Mouse (Mus musculus) embryonic facial prominence, embryonic 11.5 days (tissue): Measurements from ENCODE around the gene Bnipl. TPM values are rescaled to one million over a fixed set of nuclear protein-coding genes. Genes with fewer than 3 reads are reported as not detected.

Experiments used
- ATAC-seq: fragments of 200-750 bp; cut with Nextera tagmentation; replicated peaks from 2 replicates; pipeline ENCODE4 v1.8.0; 2017; ENCODE audit warnings: low read depth; ENCODE audit not compliant: insufficient number of reproducible peaks, low FRiP score, low TSS enrichment
- DNase-seq: peaks from one replicate; pipeline ENCODE4 v3.0.0-alpha.2; 2015; ENCODE audit warnings: low spot score
- H3K27ac ChIP-seq: fragments of 300-500 bp; sonication (generic); replicated peaks from 2 replicates; pipeline ENCODE4 v1.5.1; 2014; ENCODE audit warnings: mild to moderate bottlenecking, low read depth, low read length, control low read depth
- H3K27me3 ChIP-seq: fragments of 300-500 bp; sonication (generic); 2 replicates; pipeline ENCODE4 v1.6.1; 2014; ENCODE audit warnings: mild to moderate bottlenecking, low read length, moderate library complexity, mixed read lengths; ENCODE audit not compliant: control insufficient read depth, insufficient read depth
- H3K36me3 ChIP-seq: fragments of 300-500 bp; sonication (generic); replicated peaks from 2 replicates; pipeline ENCODE4 v1.6.1; 2014; ENCODE audit warnings: low read depth, mild to moderate bottlenecking, low read length, moderate library complexity, mixed read lengths; ENCODE audit not compliant: control insufficient read depth, insufficient read depth
- H3K4me1 ChIP-seq: fragments of 300-500 bp; sonication (generic); 2 replicates; pipeline ENCODE4 v1.6.1; 2014; ENCODE audit warnings: low read length, mixed read lengths; ENCODE audit not compliant: control insufficient read depth, insufficient read depth
- H3K4me2 ChIP-seq: fragments of 300-500 bp; sonication (generic); 2 replicates; pipeline ENCODE4 v1.6.1; 2014; ENCODE audit warnings: low read depth, mild to moderate bottlenecking, control low read depth, low read length, moderate library complexity
- H3K4me3 ChIP-seq: fragments of 300-500 bp; sonication (generic); 2 replicates; pipeline ENCODE4 v1.5.1; 2014; ENCODE audit warnings: low read depth, low read length, control low read depth
- H3K9ac ChIP-seq: fragments of 300-500 bp; sonication (generic); replicated peaks from 2 replicates; pipeline ENCODE4 v1.6.1; 2014; ENCODE audit warnings: mild to moderate bottlenecking, control low read depth, low read length
- H3K9me3 ChIP-seq: fragments of 300-500 bp; sonication (generic); replicated peaks from 2 replicates; pipeline ENCODE4 v1.6.1; 2016; ENCODE audit warnings: mild to moderate bottlenecking, low read length, inconsistent platforms, mixed read lengths; ENCODE audit not compliant: control insufficient read depth
- WGBS: fragments of 180-500 bp; shearing (Covaris S2); extraction: QIAGEN DNeasy Blood & Tissue Kit; methylation state at CpG from one replicate; pipeline ENCODE4 v1.1.7; 2014; 5-methylcytosine and 5-hydroxymethylcytosine counted together
- polyA plus RNA-seq: library from polyadenylated mRNA; unstranded; fragments of >200 nt; fragmentation: Nextera tagmentation; extraction: Ambion mirVana; gene quantifications from 2 replicates; pipeline ENCODE4 v1.2.1, GENCODE M21; 2014

Gene Bnipl
- polyA plus RNA-seq, 1 experiment from 2014 or later = 2.9 TPM

GRCm38 (mm10) chr3:95232771-95233170, 18.2 kb downstream of the Bnipl start:
- 88% methylated on average over 7 of the region's 7 CpGs for WGBS

GRCm38 (mm10) chr3:95231298-95232221, 19.4 kb downstream of the Bnipl start, which contains the start of gene Mllt11:
TSS of gene Mllt11 (minus strand) at chr3:95232171.
- no peak for ATAC-seq
- no peak for DNase-seq
- H3K4me3 ChIP-seq = peak within 1 kb of the TSS; percentile 5; the same call in 1 of the 2 replicates
- H3K4me2 ChIP-seq = peak within 1 kb of the TSS; percentile 89
- peak within 1 kb of the TSS; percentile 22; the same call in 1 of the 2 replicates for H3K9ac ChIP-seq
- H3K36me3 ChIP-seq = peaks cover 4% of the 10 kb centered on the region; the same call in 1 of the 2 replicates
- 83% methylated on average over 13 of the region's 13 CpGs for WGBS
- no peaks in the 10 kb centered on the region for H3K27me3 ChIP-seq
- no peak within 1 kb of the TSS for H3K27ac ChIP-seq
- H3K9me3 ChIP-seq = no peaks in the 10 kb centered on the region
- H3K4me1 ChIP-seq = peaks cover 4% of the 10 kb centered on the region

More at GRCm38 (mm10) chr3:95232771-95233170, 18.2 kb downstream of the Bnipl start:
- ATAC-seq (no peak), DNase-seq (no peak)
- peaks cover 4% of the 10 kb centered on the region; the same call in 1 of the 2 replicates for H3K36me3 ChIP-seq
- H3K4me2 ChIP-seq = no peak overlapping the region
- H3K27me3 ChIP-seq = no peaks in the 10 kb centered on the region
- H3K4me1 ChIP-seq = peaks cover 4% of the 10 kb centered on the region
- no peak overlapping the region for H3K9ac ChIP-seq
- H3K27ac ChIP-seq = no peak overlapping the region
- H3K9me3 ChIP-seq = no peaks in the 10 kb centered on the region
- no peak overlapping the region for H3K4me3 ChIP-seq

- Histone ChIP-seq H3K9me3 (no peaks in the 10 kb centered on the region), H3K4me3 (peak overlapping the region; percentile 63), H3K4me1 (peaks cover 4% of the 10 kb centered on the region), H3K9ac (peak overlapping the region; percentile 49), H3K4me2 (peak overlapping the region; percentile 89), H3K27ac (peak overlapping the region; percentile 31; the same call in 1 of the 2 replicates), H3K27me3 (no peaks in the 10 kb centered on the region), H3K36me3 (peaks cover 5% of the 10 kb centered on the region)
- ATAC-seq = no peak
- DNase-seq = no peak
- 39% methylated on average over 8 of the region's 8 CpGs for WGBS
These were observed 20.3 kb downstream of the Bnipl start for GRCm38 (mm10) chr3:95230495-95231297.

- 0 out of 2 replicates have a peak, but pooled peaks have one; percentile 15 for ATAC-seq
These were observed 21.1 kb downstream of the Bnipl start for GRCm38 (mm10) chr3:95229781-95230494.

GRCm38 (mm10) chr3:95228894-95229780, 21.9 kb downstream of the Bnipl start:
- 1% methylated on average over 42 of the region's 43 CpGs for WGBS
- DNase-seq = peak; percentile 60
- peak overlapping the region; percentile 89 for H3K4me2 ChIP-seq
- ATAC-seq = 0 out of 2 replicates have a peak, but pooled peaks have one; percentile 16
- peaks cover 8% of the 10 kb centered on the region for H3K36me3 ChIP-seq
- no peaks in the 10 kb centered on the region for H3K27me3 ChIP-seq
- H3K9ac ChIP-seq = peak overlapping the region; percentile 82
- H3K9me3 ChIP-seq = no peaks in the 10 kb centered on the region
- H3K4me3 ChIP-seq = peak overlapping the region; percentile 63
- H3K27ac ChIP-seq = peak overlapping the region; percentile 85
- H3K4me1 ChIP-seq = peaks cover 4% of the 10 kb centered on the region

More at GRCm38 (mm10) chr3:95229781-95230494, 21.1 kb downstream of the Bnipl start:
- Histone ChIP-seq H3K4me2 (peak overlapping the region; percentile 89), H3K27me3 (no peaks in the 10 kb centered on the region), H3K9me3 (no peaks in the 10 kb centered on the region), H3K4me3 (peak overlapping the region; percentile 63), H3K27ac (peak overlapping the region; percentile 85), H3K36me3 (peaks cover 8% of the 10 kb centered on the region), H3K4me1 (peaks cover 4% of the 10 kb centered on the region), H3K9ac (peak overlapping the region; percentile 82)
- WGBS = under 1% methylated on average over 13 of the region's 13 CpGs
- DNase-seq = no peak

- Histone ChIP-seq H3K4me2 (peak within 1 kb of the TSS; percentile 89), H3K27me3 (no peaks in the 10 kb centered on the region), H3K9me3 (no peaks in the 10 kb centered on the region), H3K4me3 (peak within 1 kb of the TSS; percentile 63), H3K36me3 (peaks cover 6% of the 10 kb centered on the region), H3K4me1 (peaks cover 4% of the 10 kb centered on the region), H3K9ac (peak within 1 kb of the TSS; percentile 82), H3K27ac (peak within 1 kb of the TSS; percentile 85)
- DNase-seq = peak; percentile 92
- 1% methylated on average over 64 of the region's 64 CpGs for WGBS
- peak; percentile 79 for ATAC-seq
These were observed 22.7 kb downstream of the Bnipl start, which contains the start of gene Cdc42se1 for GRCm38 (mm10) chr3:95228148-95228893. TSS of gene Cdc42se1 (plus strand) at chr3:95228732.
